Mouse (Mus musculus) megakaryocyte progenitor cell, adult 5-6 weeks (primary cell): ENCODE results near the gene Trp53bp2. TPM values are rescaled to one million over a fixed set of nuclear protein-coding genes. Genes with fewer than 3 reads are reported as not detected.

Experiments used
- ATAC-seq: replicated peaks from 2 replicates; pipeline ENCODE4 v1.8.0; 2016; ENCODE audit warnings: mild to moderate bottlenecking, moderate TSS enrichment, inconsistent platforms; ENCODE audit not compliant: poor library complexity
- total RNA-seq, 2 experiments: library from RNA; stranded (forward) in 1 of 2; stranded (reverse) in 1 of 2; fragments of 157-497, 149-512 nt in 1 of 2; fragments of 200-1000 nt in 1 of 2; gene quantifications; 2 replicates each; pipeline versions ENCODE4 v1.2.3 to v1.2.4; 2015 to 2017

The Trp53bp2 gene
- total RNA-seq (2015), result 12.3 and 17.5 TPM in 2 replicates
- 7.5 and 10.6 TPM in 2 replicates for total RNA-seq (2017)

- peak; percentile 88 for ATAC-seq
These were observed at the start of gene Trp53bp2 for GRCm38 (mm10) chr1:182408684-182409327. Gene Trp53bp2 (plus strand): TSS chr1:182409172.

- ATAC-seq, result peak; percentile 78
These were observed 46.3 kb upstream of the Trp53bp2 start for GRCm38 (mm10) chr1:182362703-182363102.

- peak; percentile 53 for ATAC-seq
These were observed 45.1 kb upstream of the Trp53bp2 start for GRCm38 (mm10) chr1:182363683-182364404.

- ATAC-seq, result no peak
These were observed 40.7 kb upstream of the Trp53bp2 start for GRCm38 (mm10) chr1:182368309-182368708.

DNA sequence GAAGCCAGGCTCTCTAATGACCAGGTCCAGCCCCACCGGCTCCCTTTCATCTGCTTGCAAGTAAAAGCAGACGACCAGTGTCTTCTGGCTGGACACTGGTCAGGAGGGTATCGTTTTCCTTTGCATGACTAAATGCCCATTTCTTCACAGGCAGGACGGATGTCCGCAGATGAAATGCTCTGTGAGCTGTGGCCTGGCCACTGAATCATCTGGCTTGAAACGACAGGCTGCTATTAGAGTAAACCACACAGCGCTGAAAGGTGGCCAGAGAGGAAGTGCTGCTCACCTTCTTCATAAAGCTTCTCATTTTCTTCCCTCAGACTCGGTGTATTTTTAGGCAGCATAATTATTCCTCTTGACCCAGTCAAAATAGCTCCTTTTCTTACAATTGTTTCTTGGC, 40.2 kb upstream of the Trp53bp2 start:
- peak; percentile 53 for ATAC-seq

DNA sequence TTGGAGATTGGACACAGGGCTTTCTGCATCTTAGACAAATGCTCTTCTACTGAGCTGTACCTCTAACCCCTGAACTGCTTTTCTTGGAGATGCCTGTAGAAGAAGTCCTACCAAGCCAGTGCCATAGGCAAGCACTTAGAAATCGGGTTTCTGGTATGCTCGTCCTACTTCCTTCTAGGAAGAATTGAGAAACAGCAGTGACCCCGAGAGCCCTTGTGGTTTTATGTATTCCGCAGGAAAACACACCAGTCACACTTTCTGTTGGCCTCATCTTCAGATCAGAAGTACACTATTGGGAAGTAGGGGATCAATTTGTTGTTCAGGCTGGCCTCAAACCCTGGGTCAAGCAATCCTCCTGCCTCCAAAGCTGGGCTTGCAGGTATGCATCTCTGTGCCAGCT, 39.5 kb upstream of the Trp53bp2 start:
- ATAC-seq, result peak; percentile 63

GRCm38 (mm10) chr1:182371891-182372290, 37.1 kb upstream of the Trp53bp2 start:
- no peak for ATAC-seq

DNA sequence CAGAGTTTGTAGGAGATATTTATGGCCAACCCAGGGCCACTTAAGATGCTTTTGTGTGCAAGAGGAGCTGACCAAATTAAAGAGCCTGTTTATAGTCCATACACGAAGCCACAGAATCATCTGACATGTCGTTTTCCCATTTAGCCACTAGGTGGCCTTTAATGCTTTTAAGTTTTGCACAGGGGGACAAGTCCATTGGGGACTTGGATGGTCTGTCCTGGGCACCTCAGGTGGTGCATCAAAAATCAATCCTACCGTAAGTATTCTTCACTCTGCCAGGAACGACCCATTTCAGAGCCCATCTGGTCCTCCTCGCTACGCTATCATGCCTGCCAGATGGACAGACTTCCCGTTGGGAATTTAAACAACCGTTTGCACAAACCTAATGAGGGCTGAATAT, 32.8 kb upstream of the Trp53bp2 start:
- peak; percentile 61 for ATAC-seq

DNA sequence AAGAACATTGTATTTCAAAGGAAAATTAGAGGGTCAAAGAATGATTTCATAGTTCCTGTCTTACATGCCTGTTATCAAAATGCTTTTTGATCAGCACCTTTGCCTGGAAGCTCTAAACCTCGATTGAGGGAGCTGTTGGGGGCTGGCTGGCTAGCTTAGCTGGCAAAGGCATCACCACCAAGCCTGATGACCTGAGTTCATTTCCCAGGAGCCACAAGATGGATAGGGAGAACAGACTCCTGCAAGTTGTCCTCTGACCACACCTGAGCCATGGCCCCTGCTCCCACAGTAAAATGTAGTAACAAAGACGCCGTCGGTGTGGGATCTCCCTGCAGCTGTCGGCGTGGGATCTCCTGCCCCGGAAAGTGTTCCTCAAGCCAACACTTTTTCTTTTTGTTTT, 32.1 kb upstream of the Trp53bp2 start:
- ATAC-seq, result no peak

- no peak for ATAC-seq
These were observed 31.5 kb upstream of the Trp53bp2 start for GRCm38 (mm10) chr1:182377519-182377918.

GRCm38 (mm10) chr1:182378205-182378835, 30.7 kb upstream of the Trp53bp2 start:
- ATAC-seq, result peak; percentile 48

DNA sequence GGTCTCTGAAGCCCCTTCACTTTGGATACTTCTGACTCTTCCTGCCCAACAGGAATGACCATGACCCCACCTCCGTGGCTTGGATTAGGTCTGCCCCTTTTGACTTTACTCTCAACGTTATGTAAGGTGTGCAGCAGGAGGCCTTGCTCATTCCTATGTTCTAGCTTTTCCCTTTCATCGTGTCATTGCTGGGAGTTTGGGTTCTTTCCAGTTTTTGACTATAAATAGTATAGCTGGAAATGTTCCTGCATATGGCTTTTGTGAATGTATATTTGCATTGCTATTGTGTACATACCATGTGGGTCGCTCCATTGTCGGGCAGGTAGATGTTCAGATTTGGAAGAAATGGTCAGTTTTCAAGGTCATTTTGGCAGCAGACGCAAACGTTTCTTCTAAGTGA, 30.1 kb upstream of the Trp53bp2 start:
- ATAC-seq, result no peak

- ATAC-seq, result peak; percentile 85
These were observed 28.3 kb upstream of the Trp53bp2 start for GRCm38 (mm10) chr1:182380683-182381082.

GRCm38 (mm10) chr1:182381327-182381726, 27.6 kb upstream of the Trp53bp2 start:
- 0 out of 2 replicates have a peak, but pooled peaks have one; percentile 26 for ATAC-seq

DNA sequence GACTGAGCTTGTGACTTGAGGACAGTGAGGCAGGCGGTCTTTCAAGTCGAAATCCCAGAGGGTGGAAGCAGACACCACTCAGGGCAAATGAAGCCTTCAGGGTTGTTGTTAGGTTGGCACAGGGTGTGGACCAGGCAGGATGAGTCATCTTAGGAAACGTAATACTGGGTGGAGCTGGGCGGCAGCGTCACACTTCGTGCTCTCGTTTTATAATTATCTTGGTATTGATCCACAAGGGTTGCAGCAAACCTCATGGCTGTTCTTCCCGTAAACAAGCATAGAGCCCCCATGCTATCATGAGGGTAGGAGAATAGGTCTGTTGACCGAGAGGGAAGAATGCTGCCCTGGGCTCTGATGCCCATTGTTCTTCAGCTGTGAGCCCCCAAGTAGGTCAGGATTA, 25.9 kb upstream of the Trp53bp2 start:
- ATAC-seq, result no peak

GRCm38 (mm10) chr1:182386449-182386848, 22.5 kb upstream of the Trp53bp2 start:
- no peak for ATAC-seq

GRCm38 (mm10) chr1:182388729-182389128, 20.2 kb upstream of the Trp53bp2 start:
- ATAC-seq, result no peak

DNA sequence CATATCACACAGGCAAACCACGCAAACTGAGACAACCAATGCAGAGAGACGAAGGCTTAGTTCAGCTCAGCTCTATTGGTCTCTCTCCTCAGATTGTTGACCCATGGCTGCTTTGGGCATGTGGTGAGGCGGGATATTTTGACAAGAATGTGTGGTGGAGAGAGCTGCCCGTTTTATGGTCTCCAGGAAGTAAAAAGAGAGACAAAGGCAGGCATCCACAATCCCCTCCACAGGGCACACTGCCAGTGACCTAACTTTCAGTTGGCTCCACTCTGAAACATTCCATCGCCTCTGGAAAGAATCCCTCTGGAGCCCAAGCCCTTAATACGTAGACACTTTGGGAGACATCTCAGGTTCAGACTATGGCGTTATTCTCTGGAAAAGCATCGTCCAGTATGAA, 10.8 kb upstream of the Trp53bp2 start:
- no peak for ATAC-seq

- no peak for ATAC-seq
These were observed 10.2 kb upstream of the Trp53bp2 start for GRCm38 (mm10) chr1:182398780-182399179.

DNA sequence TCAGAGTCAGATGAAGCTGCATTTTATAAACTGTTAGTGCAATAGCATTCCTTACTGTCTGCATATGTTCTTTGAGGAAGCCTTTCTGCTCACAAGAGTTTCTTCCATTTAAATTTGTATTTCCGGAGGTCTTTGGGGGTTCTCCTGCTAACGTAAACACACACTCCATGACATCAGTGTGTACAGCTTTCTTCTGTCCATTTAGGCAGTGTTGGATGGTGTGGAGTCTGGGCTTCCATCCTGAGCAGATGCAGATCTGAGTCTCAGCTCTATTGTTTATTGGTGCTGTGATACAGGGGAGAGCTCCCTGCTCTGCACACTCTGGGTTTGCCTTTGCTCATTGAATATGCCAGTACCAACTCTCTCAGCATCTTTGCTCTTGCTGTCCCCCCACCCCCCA, 9.8 kb upstream of the Trp53bp2 start:
- no peak for ATAC-seq

DNA sequence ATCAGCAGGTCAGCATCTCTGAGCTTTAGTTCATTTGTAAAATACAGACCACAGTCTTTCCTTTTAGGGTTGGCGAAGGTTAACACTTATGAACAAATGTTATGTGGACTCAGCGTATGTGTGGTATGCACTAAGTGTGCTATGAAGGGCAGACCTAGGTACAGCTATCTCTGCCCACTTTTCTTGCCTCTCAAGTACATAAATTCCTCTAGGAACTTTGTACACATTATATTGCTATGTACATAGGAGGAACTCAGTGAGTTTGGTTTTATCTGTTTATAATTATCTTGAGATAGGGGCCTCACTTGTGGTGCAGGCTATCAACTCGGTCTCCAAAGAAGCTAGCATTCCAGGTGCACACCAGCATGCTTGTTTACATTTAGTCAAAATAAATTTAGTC, 9.1 kb upstream of the Trp53bp2 start:
- ATAC-seq, result no peak

DNA sequence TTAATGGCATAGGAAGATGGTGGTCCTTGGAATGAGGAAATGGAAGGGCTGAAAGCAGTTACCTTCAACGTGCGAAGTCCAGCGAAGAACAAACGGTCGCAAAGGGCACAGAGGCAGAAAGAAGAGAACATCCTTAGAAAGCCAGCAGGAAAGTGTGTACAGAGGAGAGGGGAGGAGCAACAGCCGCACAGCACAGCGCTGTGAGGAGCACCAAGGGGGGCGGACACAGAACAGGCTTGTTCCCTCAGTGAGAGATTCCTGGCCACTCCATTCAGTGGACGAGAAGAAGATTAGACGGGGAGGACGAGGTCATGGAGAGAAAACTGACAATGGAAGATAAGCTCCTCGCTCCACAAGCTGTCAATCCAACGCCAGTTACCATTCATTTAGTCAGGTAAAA, 5.9 kb upstream of the Trp53bp2 start:
- no peak for ATAC-seq
